Mouse (Mus musculus) forebrain, embryonic 11.5 days (tissue): ENCODE data around the gene Fgf11. TPM values are rescaled to one million over a fixed set of nuclear protein-coding genes. Genes with fewer than 3 reads are reported as not detected.
A peak's percentile ranks its signal among the peaks of the same experiment; 100 is the strongest.

Experiments
- ATAC-seq: fragments of 200-750 bp; cut with Nextera tagmentation; replicated peaks from 2 replicates; pipeline ENCODE4 v1.8.0; 2017; ENCODE audit warnings: moderate TSS enrichment; ENCODE audit not compliant: low FRiP score
- DNase-seq: peaks from one replicate; pipeline ENCODE4 v3.0.0-alpha.2; 2017; ENCODE audit warnings: low spot score
- H3K27ac ChIP-seq: fragments of 300-500 bp; sonication (generic); 2 replicates; pipeline ENCODE4 v1.5.1; 2014; ENCODE audit warnings: low read depth, low read length
- H3K27me3 ChIP-seq: fragments of 300-500 bp; sonication (generic); 2 replicates; pipeline ENCODE4 v1.6.1; 2014; ENCODE audit warnings: mild to moderate bottlenecking, low read length, mixed read lengths; ENCODE audit not compliant: control insufficient read depth, insufficient read depth
- H3K36me3 ChIP-seq: fragments of 300-500 bp; sonication (generic); 2 replicates; pipeline ENCODE4 v1.6.1; 2014; ENCODE audit warnings: mild to moderate bottlenecking, low read length, moderate library complexity, mixed read lengths; ENCODE audit not compliant: control insufficient read depth, insufficient read depth
- H3K4me1 ChIP-seq: fragments of 300-500 bp; sonication (generic); replicated peaks from 2 replicates; pipeline ENCODE4 v1.6.1; 2014; ENCODE audit warnings: low read length, mixed read lengths; ENCODE audit not compliant: control insufficient read depth, insufficient read depth
- H3K4me2 ChIP-seq: fragments of 300-500 bp; sonication (generic); 2 replicates; pipeline ENCODE4 v1.6.1; 2014; ENCODE audit warnings: low read depth, mild to moderate bottlenecking, low read length, moderate library complexity, mixed read lengths; ENCODE audit not compliant: severe bottlenecking
- H3K4me3 ChIP-seq: fragments of 300-500 bp; sonication (generic); 2 replicates; pipeline ENCODE4 v1.5.1; 2014; ENCODE audit warnings: low read depth, low read length
- H3K9ac ChIP-seq: fragments of 300-500 bp; sonication (generic); 2 replicates; pipeline ENCODE4 v1.6.1; 2014; ENCODE audit warnings: low read length
- H3K9me3 ChIP-seq: fragments of 300-500 bp; sonication (generic); 2 replicates; pipeline ENCODE4 v1.6.1; 2016; ENCODE audit warnings: low read length, mixed read lengths; ENCODE audit not compliant: control insufficient read depth
- WGBS: fragments of 180-500 bp; shearing (Covaris S2); extraction: QIAGEN DNeasy Blood & Tissue Kit; methylation state at CpG from one replicate; pipeline ENCODE4 v1.1.7; 2014; 5-methylcytosine and 5-hydroxymethylcytosine counted together
- polyA plus RNA-seq: library from polyadenylated mRNA; unstranded; fragments of >200 nt; fragmentation: Nextera tagmentation; extraction: Ambion mirVana; gene quantifications from 2 replicates; pipeline ENCODE4 v1.2.1, GENCODE M21; 2014

Gene Fgf11
- 1.3 and 1.7 TPM in 2 replicates for polyA plus RNA-seq

DNA sequence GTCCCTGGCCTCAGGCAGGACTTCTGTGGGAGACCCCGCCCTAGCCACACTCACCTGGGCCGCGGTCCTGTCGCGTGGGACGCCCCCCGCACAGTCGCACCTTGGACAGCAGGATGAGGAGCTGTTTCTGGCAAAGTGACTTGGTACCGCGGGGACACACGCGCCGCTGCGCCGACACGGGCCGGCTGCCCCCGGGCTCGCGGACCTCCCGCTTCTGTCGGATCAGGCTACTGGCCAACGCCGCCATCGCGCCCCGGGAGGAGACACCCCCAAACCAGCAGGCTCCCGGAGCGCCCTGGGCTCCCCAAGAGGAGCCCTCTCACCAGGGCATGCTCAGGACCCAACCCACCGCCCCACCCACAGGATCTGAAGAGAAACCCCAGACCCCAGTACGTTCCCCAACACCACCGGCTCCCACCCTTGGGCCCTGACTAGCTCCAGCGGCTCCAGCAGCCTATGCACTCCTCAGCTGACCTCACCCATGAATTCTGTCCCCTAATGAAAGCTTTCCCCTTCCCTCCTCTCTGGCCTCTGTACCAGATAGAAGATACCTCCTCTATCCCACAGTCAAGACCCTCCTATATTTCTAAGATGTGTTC lies at the start of gene Fgf11:
Gene Fgf11 (minus strand): TSS at position 479 of the 599 bp plus-strand sequence.
- H3K4me1 ChIP-seq = peaks cover 43% of the 10 kb centered on the region
- peak within 1 kb of the TSS; percentile 49 for H3K4me3 ChIP-seq
- peak within 1 kb of the TSS; percentile 94 for H3K4me2 ChIP-seq
- H3K9ac ChIP-seq = peak within 1 kb of the TSS; percentile 73
- 1% methylated on average over 31 of the region's 33 CpGs for WGBS
- H3K9me3 ChIP-seq = no peaks in the 10 kb centered on the region; the same call in 1 of the 2 replicates
- peaks cover 47% of the 10 kb centered on the region for H3K27me3 ChIP-seq
- H3K36me3 ChIP-seq = no peaks in the 10 kb centered on the region
- peak within 1 kb of the TSS; percentile 67 for H3K27ac ChIP-seq
- DNase-seq (no peak), ATAC-seq (0 out of 2 replicates have a peak, but pooled peaks have one; percentile 6)

- Histone ChIP-seq H3K36me3 (peaks cover 3% of the 10 kb centered on the region; the same call in 1 of the 2 replicates), H3K4me1 (peaks cover 5% of the 10 kb centered on the region; the same call in 1 of the 2 replicates), H3K27ac (no peak overlapping the region), H3K4me3 (no peak overlapping the region), H3K9ac (no peak overlapping the region), H3K27me3 (no peaks in the 10 kb centered on the region), H3K9me3 (no peaks in the 10 kb centered on the region), H3K4me2 (no peak overlapping the region)
- 82% methylated on average over 8 of the region's 8 CpGs for WGBS
- ATAC-seq (no peak), DNase-seq (no peak)
These were observed 49.1 kb upstream of the Fgf11 start for GRCm38 (mm10) chr11:69850754-69851153.

DNA sequence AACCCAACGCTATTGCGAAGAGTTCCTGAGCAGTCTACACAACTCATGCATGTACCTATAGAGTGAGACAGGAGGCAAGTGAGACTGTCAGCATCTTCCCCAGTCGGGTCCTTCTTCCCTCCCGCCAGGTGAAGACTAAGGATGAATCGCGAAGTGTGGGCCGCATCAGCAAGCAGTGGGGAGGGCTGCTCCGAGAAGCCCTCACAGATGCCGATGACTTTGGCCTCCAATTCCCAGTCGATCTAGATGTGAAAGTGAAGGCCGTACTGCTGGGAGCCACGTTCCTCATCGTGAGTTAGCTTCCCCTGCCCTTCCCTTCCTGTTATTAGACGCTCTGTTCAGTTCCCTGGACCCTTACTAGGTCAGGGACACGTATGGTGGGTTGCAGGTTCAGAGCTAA lies 48.2 kb upstream of the Fgf11 start:
- Histone ChIP-seq H3K4me2 (no peak overlapping the region), H3K27me3 (no peaks in the 10 kb centered on the region), H3K27ac (no peak overlapping the region), H3K36me3 (peaks cover 3% of the 10 kb centered on the region; the same call in 1 of the 2 replicates), H3K9ac (no peak overlapping the region), H3K9me3 (no peaks in the 10 kb centered on the region), H3K4me1 (peaks cover 5% of the 10 kb centered on the region; the same call in 1 of the 2 replicates), H3K4me3 (no peak overlapping the region)
- ATAC-seq (no peak), DNase-seq (no peak)
- 94% methylated on average over 15 of the region's 15 CpGs for WGBS

DNA sequence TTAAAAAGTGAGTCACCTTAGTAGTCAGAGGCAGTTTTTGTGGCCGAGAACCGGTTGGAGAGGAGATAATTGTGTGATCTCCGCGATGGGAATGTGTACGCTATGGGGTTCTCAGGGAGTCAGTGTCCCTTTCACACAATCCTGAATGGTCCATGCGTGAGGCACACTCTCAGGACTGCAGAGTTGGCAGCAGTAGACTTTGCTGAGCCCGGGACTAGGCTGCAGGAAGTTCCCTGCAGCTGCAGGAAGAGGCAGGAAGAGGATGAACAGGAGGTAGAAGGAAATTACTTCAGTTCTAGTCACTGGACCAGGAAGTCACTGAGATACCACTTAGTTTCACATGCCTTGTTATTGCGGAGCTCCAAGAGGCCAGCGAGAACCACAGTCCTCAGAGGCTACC lies 47.5 kb upstream of the Fgf11 start:
- WGBS = 91% methylated on average over 9 of the region's 9 CpGs
- H3K36me3 ChIP-seq = peaks cover 3% of the 10 kb centered on the region; the same call in 1 of the 2 replicates
- peaks cover 5% of the 10 kb centered on the region; the same call in 1 of the 2 replicates for H3K4me1 ChIP-seq
- no peaks in the 10 kb centered on the region for H3K9me3 ChIP-seq
- no peak overlapping the region for H3K4me2 ChIP-seq
- no peak overlapping the region for H3K9ac ChIP-seq
- ATAC-seq = no peak
- DNase-seq = no peak
- no peaks in the 10 kb centered on the region for H3K27me3 ChIP-seq
- no peak overlapping the region for H3K4me3 ChIP-seq
- H3K27ac ChIP-seq = no peak overlapping the region

DNA sequence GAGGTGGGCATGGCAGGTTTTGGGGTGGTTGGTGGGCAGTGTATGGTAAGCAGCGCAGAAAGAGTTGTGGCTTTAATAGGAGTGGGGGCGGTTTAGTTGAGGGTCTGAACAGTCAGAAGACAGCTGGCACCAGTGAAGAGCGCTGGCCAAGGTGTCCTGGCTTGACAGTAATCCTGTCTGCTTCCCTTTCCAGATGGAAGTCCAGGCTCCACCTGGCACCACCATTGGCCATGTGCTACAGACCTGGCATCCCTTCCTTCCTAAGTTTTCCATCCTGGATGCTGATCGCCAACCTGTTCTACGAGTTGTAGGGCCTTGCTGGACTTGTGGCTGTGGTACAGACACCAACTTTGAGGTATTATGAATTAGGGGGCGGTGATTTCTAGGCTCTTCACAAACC lies 46.4 kb upstream of the Fgf11 start:
- peaks cover 5% of the 10 kb centered on the region; the same call in 1 of the 2 replicates for H3K4me1 ChIP-seq
- no peak overlapping the region; the same call in 1 of the 2 replicates for H3K4me3 ChIP-seq
- no peak overlapping the region for H3K9ac ChIP-seq
- no peak overlapping the region for H3K27ac ChIP-seq
- H3K27me3 ChIP-seq = no peaks in the 10 kb centered on the region
- H3K36me3 ChIP-seq = peaks cover 3% of the 10 kb centered on the region; the same call in 1 of the 2 replicates
- H3K4me2 ChIP-seq = no peak overlapping the region
- no peak for DNase-seq
- no peak for ATAC-seq
- no peaks in the 10 kb centered on the region for H3K9me3 ChIP-seq
- over 99% methylated on average over 6 of the region's 6 CpGs for WGBS

DNA sequence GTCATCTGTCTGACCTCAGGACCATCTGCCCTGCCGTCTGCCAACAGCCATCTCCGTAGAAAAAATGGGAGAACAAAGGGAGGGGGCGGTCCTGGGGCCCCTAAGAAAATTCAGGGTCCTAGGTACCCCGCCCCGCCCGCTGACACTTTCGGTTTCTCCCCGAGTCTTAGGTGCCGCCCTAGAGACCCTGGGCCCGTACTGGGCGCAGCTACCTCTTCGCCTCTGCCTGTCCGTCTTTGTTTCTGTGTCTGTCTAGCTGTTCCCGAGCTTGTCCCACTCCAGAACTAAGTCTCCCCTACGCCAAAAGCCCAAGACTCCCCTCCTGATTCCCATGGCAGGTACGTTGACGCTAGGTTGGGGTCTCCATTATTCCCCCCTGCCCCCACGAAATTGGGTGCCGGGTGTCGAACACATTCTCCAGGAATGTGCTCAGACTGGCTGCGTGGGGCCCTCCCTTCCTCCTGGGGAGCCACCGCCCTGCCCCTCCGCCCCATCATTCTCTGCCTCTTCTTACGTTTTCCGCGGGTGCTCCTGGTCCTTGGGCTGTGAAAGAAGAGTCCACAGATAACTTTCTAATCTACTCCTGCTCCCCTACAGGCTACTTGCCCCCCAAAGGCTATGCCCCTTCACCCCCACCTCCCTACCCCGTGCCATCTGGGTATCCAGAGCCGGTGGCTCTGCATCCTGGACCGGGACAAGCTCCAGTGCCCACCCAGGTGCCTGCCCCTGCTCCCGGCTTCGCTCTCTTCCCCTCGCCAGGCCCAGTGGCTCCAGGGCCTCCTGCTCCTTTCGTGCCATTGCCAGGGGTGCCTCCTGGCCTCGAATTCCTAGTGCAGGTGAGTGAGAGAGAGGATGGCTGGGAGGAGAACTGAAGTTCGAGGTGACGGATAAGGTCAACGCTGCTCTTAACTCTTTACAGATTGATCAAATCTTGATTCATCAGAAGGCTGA lies 45.4 kb upstream of the Fgf11 start:
- H3K4me2 ChIP-seq = peak overlapping the region; percentile 84
- no peaks in the 10 kb centered on the region for H3K27me3 ChIP-seq
- H3K4me3 ChIP-seq = peak overlapping the region; percentile 55
- WGBS = 13% methylated on average over 37 of the region's 37 CpGs
- DNase-seq (no peak), ATAC-seq (peak; percentile 59)
- H3K9ac ChIP-seq = peak overlapping the region; percentile 75
- H3K9me3 ChIP-seq = no peaks in the 10 kb centered on the region
- peak overlapping the region; percentile 94 for H3K27ac ChIP-seq
- peaks cover 3% of the 10 kb centered on the region; the same call in 1 of the 2 replicates for H3K36me3 ChIP-seq
- peaks cover 5% of the 10 kb centered on the region; the same call in 1 of the 2 replicates for H3K4me1 ChIP-seq

- H3K27me3 ChIP-seq = no peaks in the 10 kb centered on the region
- under 1% methylated on average over 38 of the region's 38 CpGs for WGBS
These were observed 44.6 kb upstream of the Fgf11 start, which contains the start of gene Plscr3 for GRCm38 (mm10) chr11:69846198-69846680. Gene Plscr3, plus strand, starts transcription at chr11:69846376.

DNA sequence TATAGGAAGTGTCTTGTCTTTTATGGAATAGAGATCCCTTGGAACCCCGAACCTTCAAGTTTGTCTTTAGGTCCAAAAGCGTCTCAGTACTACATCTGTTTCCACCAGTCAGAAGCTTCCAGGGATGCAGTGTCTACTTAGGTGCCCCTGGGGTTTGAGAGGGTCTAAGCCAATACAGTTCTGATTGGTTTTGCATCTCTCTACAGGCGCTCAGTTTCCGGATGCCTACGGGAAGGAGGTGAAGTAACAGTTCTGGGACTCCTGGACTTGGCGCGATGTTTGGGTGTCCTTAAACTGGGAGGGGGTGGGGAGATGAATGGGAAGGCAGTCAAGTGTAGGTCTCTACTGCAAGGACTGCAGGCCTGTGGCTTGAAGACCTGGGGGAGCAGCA lies 37.1 kb upstream of the Fgf11 start:
- DNase-seq = no peak
- Histone ChIP-seq H3K4me2 (peak overlapping the region; percentile 73), H3K27ac (peak overlapping the region; percentile 48; the same call in 1 of the 2 replicates), H3K27me3 (no peaks in the 10 kb centered on the region; the same call in 1 of the 2 replicates), H3K36me3 (no peaks in the 10 kb centered on the region), H3K4me3 (peak overlapping the region; percentile 73), H3K9me3 (no peaks in the 10 kb centered on the region), H3K9ac (peak overlapping the region; percentile 58), H3K4me1 (peaks cover 30% of the 10 kb centered on the region)
- WGBS = 1% methylated on average over 7 of the region's 7 CpGs
- peak; percentile 4 for ATAC-seq

More at GRCm38 (mm10) chr11:69846198-69846680, 44.6 kb upstream of the Fgf11 start, which contains the start of gene Plscr3:
- no peaks in the 10 kb centered on the region for H3K9me3 ChIP-seq
- H3K4me3 ChIP-seq = peak within 1 kb of the TSS; percentile 55
- H3K36me3 ChIP-seq = peaks cover under 1% of the 10 kb centered on the region; the same call in 1 of the 2 replicates
- DNase-seq (peak; percentile 96), ATAC-seq (peak; percentile 88)
- H3K4me2 ChIP-seq = peak within 1 kb of the TSS; percentile 84
- peak within 1 kb of the TSS; percentile 75 for H3K9ac ChIP-seq
- H3K27ac ChIP-seq = peak within 1 kb of the TSS; percentile 94
- H3K4me1 ChIP-seq = peaks cover 5% of the 10 kb centered on the region; the same call in 1 of the 2 replicates
